Mouse (Mus musculus): ENCODE data around the gene Exoc3.

Gene Exoc3

GRCm38 (mm10) chr13:74138906-74139647 is 69.5 kb downstream of the Exoc3 start:
- DNase-seq (ENCODE audit: low read depth, low spot score) = no peak

GRCm38 (mm10) chr13:74129909-74130308 is 78.6 kb downstream of the Exoc3 start:
- DNase-seq (ENCODE audit: low read depth, low spot score) = no peak

DNA sequence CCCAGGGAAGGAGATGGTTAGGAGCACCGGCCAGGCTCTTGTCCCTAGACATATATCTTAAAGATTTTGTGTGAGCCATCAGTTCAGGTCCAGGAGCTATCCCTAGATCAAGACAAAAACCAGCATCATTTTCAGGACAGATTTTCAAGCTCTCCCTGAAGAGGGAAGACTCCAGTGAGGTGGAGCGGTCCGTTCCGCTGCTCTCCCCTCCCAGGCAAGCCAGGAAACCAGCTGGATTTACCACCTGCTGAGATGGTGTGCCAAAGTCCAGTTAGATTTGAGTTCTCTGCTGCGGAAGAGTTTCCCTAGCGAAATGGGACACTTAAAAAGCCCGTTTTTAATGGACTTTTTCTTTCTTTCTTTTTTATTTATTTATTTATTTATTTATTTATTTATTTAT is 81.0 kb downstream of the Exoc3 start:
- no peak for DNase-seq (ENCODE audit: low read depth, low spot score)

- no peak for DNase-seq (ENCODE audit: low read depth, low spot score)
These were observed 85.9 kb downstream of the Exoc3 start for GRCm38 (mm10) chr13:74122632-74123031.

GRCm38 (mm10) chr13:74121795-74122330 is 86.7 kb downstream of the Exoc3 start:
- no peak for DNase-seq (ENCODE audit: low read depth, low spot score)

DNA sequence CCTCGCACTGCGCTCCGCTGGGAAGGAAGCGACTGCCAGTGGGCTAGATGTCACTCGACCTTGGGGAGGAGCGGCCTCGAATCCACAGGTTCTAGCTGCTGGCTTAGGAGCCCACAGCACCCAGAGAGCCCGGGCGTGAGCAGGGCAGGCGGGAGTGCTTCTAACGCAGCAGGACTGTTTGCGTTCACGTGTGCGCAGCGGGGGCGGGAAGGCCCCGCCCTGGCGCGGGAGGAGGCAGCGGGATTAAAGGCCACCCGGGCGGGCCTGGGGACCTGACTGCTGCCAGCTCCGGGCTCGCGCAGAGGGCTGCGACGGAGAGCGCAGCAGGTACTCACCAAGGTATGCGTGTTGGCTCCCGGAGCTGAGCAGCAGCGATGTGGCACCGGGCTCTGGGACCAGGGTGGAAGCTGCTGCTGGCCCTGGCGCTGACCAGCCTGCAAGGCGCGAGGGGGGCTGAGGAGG is 87.4 kb downstream of the Exoc3 start, which contains the start of gene Slc9a3:
Slc9a3 (plus strand) TSS at position 317 of the 462 bp plus-strand sequence.
- no peak for DNase-seq (ENCODE audit: low read depth, low spot score)
